Mouse (Mus musculus) bone marrow macrophage, adult 2 months (primary cell): ENCODE measurements around the gene Emx2.

ENCODE experiments used
- CTCF ChIP-seq: IDR thresholded peaks from 2 replicates; pipeline ENCODE4 v1.5.1; 2012; ENCODE audit warnings: low read depth, mild to moderate bottlenecking, low read length, moderate library complexity
- POLR2A ChIP-seq: IDR thresholded peaks from 2 replicates; pipeline ENCODE4 v1.6.1; 2012; ENCODE audit warnings: mild to moderate bottlenecking, low read depth, low read length, borderline replicate concordance

DNA sequence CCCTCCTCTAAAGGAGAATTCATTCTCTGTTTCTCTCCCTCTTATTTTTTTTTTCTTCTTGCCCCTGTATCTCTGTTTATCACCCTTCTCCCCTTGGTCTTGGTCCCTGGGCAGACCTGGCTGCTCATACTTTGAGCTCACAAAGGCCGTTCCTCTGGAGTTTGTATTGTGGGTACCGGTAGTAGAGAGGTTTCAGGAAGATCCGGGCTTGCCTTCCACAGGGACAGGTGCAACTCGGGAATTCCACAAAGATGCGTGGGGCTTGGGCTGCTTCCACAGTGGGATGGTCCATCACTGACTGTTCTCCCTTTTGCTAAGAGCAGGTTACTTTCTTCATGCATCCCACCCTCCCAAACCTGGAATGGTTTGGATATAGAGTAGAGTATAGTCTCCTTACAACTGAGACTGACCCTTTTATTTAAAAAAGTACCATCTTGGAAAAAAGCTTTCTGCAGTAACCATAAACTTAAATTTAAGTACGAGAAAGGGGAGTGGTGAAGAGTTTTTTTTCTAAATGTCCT is 8.3 kb downstream of the Emx2 start:
- TF ChIP-seq CTCF (no peak), POLR2A (no peak)
